Mouse (Mus musculus) adipocyte (in vitro differentiated cells): ENCODE results near the gene Eif2b3.
A peak's percentile ranks its signal among the peaks of the same experiment; 100 is the strongest.

ENCODE experiments used
- DNase-seq: peaks from one replicate; pipeline ENCODE4 v3.0.0-alpha.2; 2016; ENCODE audit warnings: low spot score

Gene Eif2b3

GRCm38 (mm10) chr4:117019206-117020134, at the start of gene Eif2b3:
Gene Eif2b3 (plus strand): TSS chr4:117019402.
- DNase-seq = peak; percentile 87

GRCm38 (mm10) chr4:116976503-116976902, 42.7 kb upstream of the Eif2b3 start:
- no peak for DNase-seq

GRCm38 (mm10) chr4:116985681-116986080, 33.5 kb upstream of the Eif2b3 start:
- no peak for DNase-seq

- DNase-seq = no peak
Observed at GRCm38 (mm10) chr4:116986400-116987121, 32.6 kb upstream of the Eif2b3 start.

GRCm38 (mm10) chr4:116987122-116987456, 32.1 kb upstream of the Eif2b3 start:
- DNase-seq = no peak

GRCm38 (mm10) chr4:116989731-116990130, 29.5 kb upstream of the Eif2b3 start:
- DNase-seq = no peak

GRCm38 (mm10) chr4:116991366-116991765, 27.8 kb upstream of the Eif2b3 start:
- DNase-seq = peak; percentile 83

GRCm38 (mm10) chr4:116993672-116994621, 25.3 kb upstream of the Eif2b3 start, which contains the start of gene Urod:
Gene Urod (minus strand): TSS chr4:116994413.
- DNase-seq = peak; percentile 95

- peak; percentile 72 for DNase-seq
Observed at GRCm38 (mm10) chr4:116995131-116995797, 23.9 kb upstream of the Eif2b3 start, which contains the start of gene Hectd3. Gene Hectd3 (plus strand): TSS chr4:116995317.

GRCm38 (mm10) chr4:116995798-116996135, 23.4 kb upstream of the Eif2b3 start:
- peak; percentile 35 for DNase-seq

- DNase-seq = no peak
Observed at GRCm38 (mm10) chr4:116999513-117000154, 19.6 kb upstream of the Eif2b3 start.

- DNase-seq = no peak
Observed at GRCm38 (mm10) chr4:117001957-117002356, 17.2 kb upstream of the Eif2b3 start.

- peak; percentile 73 for DNase-seq
Observed at GRCm38 (mm10) chr4:117002543-117003521, 16.4 kb upstream of the Eif2b3 start.

- DNase-seq = no peak
Observed at GRCm38 (mm10) chr4:117004649-117005048, 14.6 kb upstream of the Eif2b3 start.

GRCm38 (mm10) chr4:117005611-117006400, 13.4 kb upstream of the Eif2b3 start:
- DNase-seq = no peak

- DNase-seq = peak; percentile 29
Observed at GRCm38 (mm10) chr4:117007058-117007457, 12.1 kb upstream of the Eif2b3 start.

GRCm38 (mm10) chr4:117010231-117010630, 9.0 kb upstream of the Eif2b3 start:
- DNase-seq = no peak

GRCm38 (mm10) chr4:117013596-117013995, 5.6 kb upstream of the Eif2b3 start:
- no peak for DNase-seq
